Mouse (Mus musculus): ENCODE results near the gene Slc9a3r2. TPM values are rescaled to one million over a fixed set of nuclear protein-coding genes. Genes with fewer than 3 reads are reported as not detected.

Slc9a3r2 gene
- polyA plus RNA-seq, 1 experiment from 2014 or later: 39.2 TPM

GRCm38 (mm10) chr17:24593992-24594890 lies 55.9 kb downstream of the Slc9a3r2 start:
- no peaks in the 10 kb centered on the region for H3K4me1 ChIP-seq (replicated peaks)
- H3K27me3 ChIP-seq (ENCODE audit: insufficient read depth, poor library complexity, severe bottlenecking): no peaks in the 10 kb centered on the region
- no peak overlapping the region for H3K27ac ChIP-seq
- no peaks in the 10 kb centered on the region for H3K9me3 ChIP-seq
- 96% methylated on average over 26 of the region's 26 CpGs for WGBS
- no peak overlapping the region for H3K4me3 ChIP-seq
- peaks cover 97% of the 10 kb centered on the region for H3K36me3 ChIP-seq
- no peak for DNase-seq (ENCODE audit: low spot score)

- Histone ChIP-seq H3K36me3 (peaks cover 97% of the 10 kb centered on the region), H3K27me3 (ENCODE audit: insufficient read depth, poor library complexity, severe bottlenecking) (no peaks in the 10 kb centered on the region)
- 87% methylated on average over 5 of the region's 5 CpGs for WGBS
These were observed 56.9 kb downstream of the Slc9a3r2 start for GRCm38 (mm10) chr17:24593248-24593647.

GRCm38 (mm10) chr17:24591695-24592094 lies 58.4 kb downstream of the Slc9a3r2 start:
- Histone ChIP-seq H3K9me3 (no peaks in the 10 kb centered on the region), H3K27me3 (ENCODE audit: insufficient read depth, poor library complexity, severe bottlenecking) (no peaks in the 10 kb centered on the region), H3K27ac (no peak overlapping the region), H3K4me1 (replicated peaks) (no peaks in the 10 kb centered on the region), H3K36me3 (peaks cover 97% of the 10 kb centered on the region), H3K4me3 (no peak overlapping the region)
- 96% methylated on average over 5 of the region's 5 CpGs for WGBS
- DNase-seq (ENCODE audit: low spot score): no peak

More at GRCm38 (mm10) chr17:24593248-24593647, 56.9 kb downstream of the Slc9a3r2 start:
- Histone ChIP-seq H3K4me3 (no peak overlapping the region), H3K9me3 (no peaks in the 10 kb centered on the region), H3K27ac (no peak overlapping the region), H3K4me1 (replicated peaks) (no peaks in the 10 kb centered on the region)
- DNase-seq (ENCODE audit: low spot score): no peak

- DNase-seq (ENCODE audit: low spot score): no peak
- no peaks in the 10 kb centered on the region for H3K27me3 ChIP-seq (ENCODE audit: insufficient read depth, poor library complexity, severe bottlenecking)
- H3K4me1 ChIP-seq (replicated peaks): no peaks in the 10 kb centered on the region
- H3K27ac ChIP-seq: no peak overlapping the region
- no peak overlapping the region for H3K4me3 ChIP-seq
- no peaks in the 10 kb centered on the region for H3K9me3 ChIP-seq
- peaks cover 97% of the 10 kb centered on the region for H3K36me3 ChIP-seq
- whole genome bisulfite sequencing: 88% methylated on average over 3 of the region's 3 CpGs
These were observed 59.2 kb downstream of the Slc9a3r2 start for GRCm38 (mm10) chr17:24590943-24591342.

Other genes with a start within 250 kb of the Slc9a3r2 start
- 423 and 452 TPM in 2 replicates for gene Rnps1, start 235.8 kb downstream of the Slc9a3r2 start, polyA plus RNA-seq (2016; fragmentation: Nextera tagmentation; extraction: Ambion mirVana)
- gene Eci1, start 223.7 kb downstream of the Slc9a3r2 start, polyA plus RNA-seq (2016; fragmentation: Nextera tagmentation; extraction: Ambion mirVana): 74.9 and 77.3 TPM in 2 replicates
- gene Dnase1l2, start 207.2 kb downstream of the Slc9a3r2 start, polyA plus RNA-seq (2016; fragmentation: Nextera tagmentation; extraction: Ambion mirVana): 3.0 and 4.3 TPM in 2 replicates
- gene E4f1, start 180.0 kb downstream of the Slc9a3r2 start, polyA plus RNA-seq (2016; fragmentation: Nextera tagmentation; extraction: Ambion mirVana): 37.8 and 40.1 TPM in 2 replicates
- 80.9 and 81.8 TPM in 2 replicates for gene Pgp, start 179.9 kb downstream of the Slc9a3r2 start, polyA plus RNA-seq (2016; fragmentation: Nextera tagmentation; extraction: Ambion mirVana)
- gene Bricd5, start 176.4 kb downstream of the Slc9a3r2 start, polyA plus RNA-seq (2016; fragmentation: Nextera tagmentation; extraction: Ambion mirVana): 0.61 and 2.5 TPM in 2 replicates
- 35.1 and 36.0 TPM in 2 replicates for gene Mlst8, start 171.2 kb downstream of the Slc9a3r2 start, polyA plus RNA-seq (2016; fragmentation: Nextera tagmentation; extraction: Ambion mirVana)
- gene Caskin1, start 161.7 kb downstream of the Slc9a3r2 start, polyA plus RNA-seq (2016; fragmentation: Nextera tagmentation; extraction: Ambion mirVana): 6.8 and 10.2 TPM in 2 replicates
- gene Traf7, start 122.4 kb downstream of the Slc9a3r2 start, polyA plus RNA-seq (2016; fragmentation: Nextera tagmentation; extraction: Ambion mirVana): 93.6 and 96.4 TPM in 2 replicates
- 1.8 and 3.0 TPM in 2 replicates for gene Rab26, start 116.1 kb downstream of the Slc9a3r2 start, polyA plus RNA-seq (2016; fragmentation: Nextera tagmentation; extraction: Ambion mirVana)
- 11.9 and 21.7 TPM in 2 replicates for gene Pkd1, start 100.5 kb downstream of the Slc9a3r2 start, polyA plus RNA-seq (2016; fragmentation: Nextera tagmentation; extraction: Ambion mirVana)
- gene Tsc2, start 17.7 kb downstream of the Slc9a3r2 start, polyA plus RNA-seq (2016; fragmentation: Nextera tagmentation; extraction: Ambion mirVana): 64.1 and 86.9 TPM in 2 replicates
- 19.9 and 27.1 TPM in 2 replicates for gene Nthl1, start 17.6 kb downstream of the Slc9a3r2 start, polyA plus RNA-seq (2016; fragmentation: Nextera tagmentation; extraction: Ambion mirVana)
- gene Npw, start 8.1 kb upstream of the Slc9a3r2 start, polyA plus RNA-seq (2016; fragmentation: Nextera tagmentation; extraction: Ambion mirVana): not detected in 2 replicates
- 26.2 and 28.6 TPM in 2 replicates for gene Zfp598, start 19.4 kb upstream of the Slc9a3r2 start, polyA plus RNA-seq (2016; fragmentation: Nextera tagmentation; extraction: Ambion mirVana)
- 9.2 and 15.1 TPM in 2 replicates for gene Syngr3, start 39.6 kb upstream of the Slc9a3r2 start, polyA plus RNA-seq (2016; fragmentation: Nextera tagmentation; extraction: Ambion mirVana)
- gene Gfer, start 45.8 kb upstream of the Slc9a3r2 start, polyA plus RNA-seq (2016; fragmentation: Nextera tagmentation; extraction: Ambion mirVana): 49.7 and 50.9 TPM in 2 replicates
- gene Noxo1, start 45.9 kb upstream of the Slc9a3r2 start, polyA plus RNA-seq (2016; fragmentation: Nextera tagmentation; extraction: Ambion mirVana): 1.5 and 1.8 TPM in 2 replicates
- gene Tbl3, start 57.3 kb upstream of the Slc9a3r2 start, polyA plus RNA-seq (2016; fragmentation: Nextera tagmentation; extraction: Ambion mirVana): 133 and 140 TPM in 2 replicates
- 0.22 TPM in 2 replicates for gene Rnf151, start 67.7 kb upstream of the Slc9a3r2 start, polyA plus RNA-seq (2016; fragmentation: Nextera tagmentation; extraction: Ambion mirVana)
- 1,403 and 1,781 TPM in 2 replicates for gene Rps2, start 67.8 kb upstream of the Slc9a3r2 start, polyA plus RNA-seq (2016; fragmentation: Nextera tagmentation; extraction: Ambion mirVana)
- gene Ndufb10, start 74.2 kb upstream of the Slc9a3r2 start, polyA plus RNA-seq (2016; fragmentation: Nextera tagmentation; extraction: Ambion mirVana): 212 and 240 TPM in 2 replicates
- gene Rpl3l, start 77.5 kb upstream of the Slc9a3r2 start, polyA plus RNA-seq (2016; fragmentation: Nextera tagmentation; extraction: Ambion mirVana): not detected in 2 replicates
- gene Msrb1, start 86.3 kb upstream of the Slc9a3r2 start, polyA plus RNA-seq (2016; fragmentation: Nextera tagmentation; extraction: Ambion mirVana): 21.4 and 23.4 TPM in 2 replicates
- gene Hs3st6, start 102.7 kb upstream of the Slc9a3r2 start, polyA plus RNA-seq (2016; fragmentation: Nextera tagmentation; extraction: Ambion mirVana): 1.5 and 2.0 TPM in 2 replicates
- gene Meiob, start 154.0 kb upstream of the Slc9a3r2 start, polyA plus RNA-seq (2016; fragmentation: Nextera tagmentation; extraction: Ambion mirVana): 0.10 TPM in 1 of 2 replicates, not detected in the other
- gene Hagh, start 189.8 kb upstream of the Slc9a3r2 start, polyA plus RNA-seq (2016; fragmentation: Nextera tagmentation; extraction: Ambion mirVana): 30.7 and 34.3 TPM in 2 replicates
- 18.4 and 20.7 TPM in 2 replicates for gene Fahd1, start 200.0 kb upstream of the Slc9a3r2 start, polyA plus RNA-seq (2016; fragmentation: Nextera tagmentation; extraction: Ambion mirVana)
- gene Igfals, start 215.7 kb upstream of the Slc9a3r2 start, polyA plus RNA-seq (2016; fragmentation: Nextera tagmentation; extraction: Ambion mirVana): 0.58 and 0.65 TPM in 2 replicates
- gene Nubp2, start 236.0 kb upstream of the Slc9a3r2 start, polyA plus RNA-seq (2016; fragmentation: Nextera tagmentation; extraction: Ambion mirVana): 90.0 and 95.5 TPM in 2 replicates
- 48.9 and 53.4 TPM in 2 replicates for gene Spsb3, start 236.3 kb upstream of the Slc9a3r2 start, polyA plus RNA-seq (2016; fragmentation: Nextera tagmentation; extraction: Ambion mirVana)
- 30.8 and 36.3 TPM in 2 replicates for gene Eme2, start 244.8 kb upstream of the Slc9a3r2 start, polyA plus RNA-seq (2016; fragmentation: Nextera tagmentation; extraction: Ambion mirVana)
- 96.7 and 102 TPM in 2 replicates for gene Mrps34, start 244.8 kb upstream of the Slc9a3r2 start, polyA plus RNA-seq (2016; fragmentation: Nextera tagmentation; extraction: Ambion mirVana)
- gene Nme3, start 246.2 kb upstream of the Slc9a3r2 start, polyA plus RNA-seq (2016; fragmentation: Nextera tagmentation; extraction: Ambion mirVana): 44.7 and 46.5 TPM in 2 replicates

All from hindbrain, embryonic 10.5 days (tissue).